Mouse (Mus musculus) embryonic fibroblast, embryonic 13.5 days (primary cell): Measurements from ENCODE around the gene Cip2a.

Experiments
- CTCF ChIP-seq: IDR thresholded peaks from 2 replicates; pipeline ENCODE4 v1.5.1; 2011; ENCODE audit warnings: mild to moderate bottlenecking, control low read depth, low read length, moderate library complexity, borderline replicate concordance; ENCODE audit not compliant: insufficient read depth
- POLR2A ChIP-seq: IDR thresholded peaks from 2 replicates; pipeline ENCODE4 v1.6.1; 2011; ENCODE audit warnings: low read depth, mild to moderate bottlenecking, control low read depth, low read length, moderate library complexity

GRCm38 (mm10) chr16:49040554-49041221 is 46.7 kb downstream of the Cip2a start:
- TF ChIP-seq POLR2A (no peak), CTCF (no peak)
